Mouse (Mus musculus) fat pad, adult 2 months (tissue): ENCODE measurements around the gene Inava.

ENCODE experiments used
- DNase-seq: peaks from one replicate; pipeline ENCODE4 v3.0.0-alpha.2; 2011; ENCODE audit warnings: low read depth, low spot score; ENCODE audit errors: extremely low read depth

Gene Inava

GRCm38 (mm10) chr1:136233892-136234594 lies at the start of gene Inava:
Gene Inava (minus strand): TSS chr1:136234264.
- DNase-seq, result no peak

- no peak for DNase-seq
Observed at GRCm38 (mm10) chr1:136277366-136277765, 43.3 kb upstream of the Inava start.

- no peak for DNase-seq
Observed at GRCm38 (mm10) chr1:136268224-136268623, 34.2 kb upstream of the Inava start.

- no peak for DNase-seq
Observed at GRCm38 (mm10) chr1:136266127-136266526, 32.1 kb upstream of the Inava start.

GRCm38 (mm10) chr1:136263355-136263754 lies 29.3 kb upstream of the Inava start:
- no peak for DNase-seq

GRCm38 (mm10) chr1:136260635-136261238 lies 26.7 kb upstream of the Inava start, which contains the start of gene Gpr25:
Gene Gpr25 (minus strand): TSS chr1:136260873.
- no peak for DNase-seq

- no peak for DNase-seq
Observed at GRCm38 (mm10) chr1:136259893-136260634, 26.0 kb upstream of the Inava start.

- DNase-seq, result no peak
Observed at GRCm38 (mm10) chr1:136259543-136259892, 25.5 kb upstream of the Inava start.

GRCm38 (mm10) chr1:136258495-136258894 lies 24.4 kb upstream of the Inava start:
- DNase-seq, result no peak

- no peak for DNase-seq
Observed at GRCm38 (mm10) chr1:136255657-136256056, 21.6 kb upstream of the Inava start.

- no peak for DNase-seq
Observed at GRCm38 (mm10) chr1:136255174-136255573, 21.1 kb upstream of the Inava start.

GRCm38 (mm10) chr1:136254503-136255065 lies 20.5 kb upstream of the Inava start:
- DNase-seq, result no peak

- DNase-seq, result no peak
Observed at GRCm38 (mm10) chr1:136253472-136253871, 19.4 kb upstream of the Inava start.

- no peak for DNase-seq
Observed at GRCm38 (mm10) chr1:136249662-136250061, 15.6 kb upstream of the Inava start.

- DNase-seq, result no peak
Observed at GRCm38 (mm10) chr1:136247393-136247792, 13.3 kb upstream of the Inava start.

GRCm38 (mm10) chr1:136244469-136244868 lies 10.4 kb upstream of the Inava start:
- DNase-seq, result no peak

GRCm38 (mm10) chr1:136241801-136242200 lies 7.7 kb upstream of the Inava start:
- DNase-seq, result no peak

GRCm38 (mm10) chr1:136238495-136238894 lies 4.4 kb upstream of the Inava start:
- DNase-seq, result no peak

GRCm38 (mm10) chr1:136234595-136235092 lies 580 bp upstream of the Inava start:
- DNase-seq, result no peak

- DNase-seq, result no peak
Observed at GRCm38 (mm10) chr1:136232986-136233790, 876 bp downstream of the Inava start.
